Mouse (Mus musculus): Measurements from ENCODE around the gene Brca2. TPM values are rescaled to one million over a fixed set of nuclear protein-coding genes. Genes with fewer than 3 reads are reported as not detected.
"Not testable (repeated sequence)": the region's sequence is repeated elsewhere in the genome, so short reads cannot be mapped to it uniquely, and the experiment has no call there.

Brca2 gene
- 23.4 and 27.4 TPM in 2 replicates for polyA plus RNA-seq (2015; fragmentation: Nextera tagmentation; extraction: Ambion mirVana)

GRCm38 (mm10) chr5:150521937-150522866, at the start of gene Brca2:
Brca2 (plus strand) TSS chr5:150522630.
- peak within 1 kb of the TSS; percentile 88 for H3K27ac ChIP-seq (ENCODE audit: low read length)
- H3K4me1 ChIP-seq (replicated peaks; ENCODE audit: control insufficient read depth, insufficient read depth, low read length), result 0 out of 2 replicates have a peak, but pooled peaks cover 5% of the 10 kb centered on the region
- H3K4me2 ChIP-seq (ENCODE audit: low read depth, low read length), result peak within 1 kb of the TSS; percentile 77
- no peaks in the 10 kb centered on the region for H3K36me3 ChIP-seq (ENCODE audit: control insufficient read depth, insufficient read depth, low read length)
- peak; percentile 97 for ATAC-seq (ENCODE audit: low read depth)
- WGBS, result 4% methylated on average over 57 of the region's 63 CpGs
- peak within 1 kb of the TSS; percentile 90 for H3K4me3 ChIP-seq (ENCODE audit: low read length)
- H3K9me3 ChIP-seq (ENCODE audit: control insufficient read depth, low read length), result no peaks in the 10 kb centered on the region
- H3K27me3 ChIP-seq (ENCODE audit: control insufficient read depth, insufficient read depth, low read depth, low read length), result no peaks in the 10 kb centered on the region
- H3K9ac ChIP-seq (ENCODE audit: low read length), result peak within 1 kb of the TSS; percentile 95

- H3K36me3 ChIP-seq (ENCODE audit: control insufficient read depth, insufficient read depth, low read length), result 0 out of 2 replicates have a peak, but pooled peaks cover 3% of the 10 kb centered on the region
- WGBS, result 54% methylated on average over 4 of the region's 4 CpGs
- H3K4me3 ChIP-seq (ENCODE audit: low read length), result no peak overlapping the region
- no peak overlapping the region for H3K27ac ChIP-seq (ENCODE audit: low read length)
- H3K9ac ChIP-seq (ENCODE audit: low read length), result no peak overlapping the region
- H3K4me2 ChIP-seq (ENCODE audit: low read depth, low read length), result no peak overlapping the region
- no peaks in the 10 kb centered on the region for H3K27me3 ChIP-seq (ENCODE audit: control insufficient read depth, insufficient read depth, low read depth, low read length)
- H3K4me1 ChIP-seq (replicated peaks; ENCODE audit: control insufficient read depth, insufficient read depth, low read length), result no peaks in the 10 kb centered on the region
- ATAC-seq (ENCODE audit: low read depth), result no peak
- no peaks in the 10 kb centered on the region for H3K9me3 ChIP-seq (ENCODE audit: control insufficient read depth, low read length)
Measured at GRCm38 (mm10) chr5:150477364-150477763, 45.1 kb upstream of the Brca2 start.

GRCm38 (mm10) chr5:150478612-150479011, 43.8 kb upstream of the Brca2 start:
- Histone ChIP-seq H3K4me2 (ENCODE audit: low read depth, low read length) (no peak overlapping the region), H3K36me3 (ENCODE audit: control insufficient read depth, insufficient read depth, low read length) (0 out of 2 replicates have a peak, but pooled peaks cover 3% of the 10 kb centered on the region), H3K27me3 (ENCODE audit: control insufficient read depth, insufficient read depth, low read depth, low read length) (no peaks in the 10 kb centered on the region), H3K9me3 (ENCODE audit: control insufficient read depth, low read length) (no peaks in the 10 kb centered on the region), H3K4me3 (ENCODE audit: low read length) (no peak overlapping the region), H3K9ac (ENCODE audit: low read length) (no peak overlapping the region), H3K27ac (ENCODE audit: low read length) (peak overlapping the region; percentile 27; the same call in 1 of the 2 replicates), H3K4me1 (replicated peaks; ENCODE audit: control insufficient read depth, insufficient read depth, low read length) (no peaks in the 10 kb centered on the region)
- ATAC-seq (ENCODE audit: low read depth), result peak; percentile 47
- WGBS, result 59% methylated on average over 4 of the region's 4 CpGs

GRCm38 (mm10) chr5:150485198-150485597, 37.2 kb upstream of the Brca2 start:
- no peaks in the 10 kb centered on the region for H3K4me1 ChIP-seq (replicated peaks; ENCODE audit: control insufficient read depth, insufficient read depth, low read length)
- no peaks in the 10 kb centered on the region for H3K36me3 ChIP-seq (ENCODE audit: control insufficient read depth, insufficient read depth, low read length)
- ATAC-seq (ENCODE audit: low read depth), result peak; percentile 47; the same call in 1 of the 2 replicates
- H3K4me3 ChIP-seq (ENCODE audit: low read length), result no peak overlapping the region
- H3K27me3 ChIP-seq (ENCODE audit: control insufficient read depth, insufficient read depth, low read depth, low read length), result no peaks in the 10 kb centered on the region
- no peak overlapping the region for H3K9ac ChIP-seq (ENCODE audit: low read length)
- no peaks in the 10 kb centered on the region for H3K9me3 ChIP-seq (ENCODE audit: control insufficient read depth, low read length)
- no peak overlapping the region for H3K27ac ChIP-seq (ENCODE audit: low read length)
- WGBS, result 63% methylated on average over 3 of the region's 3 CpGs
- no peak overlapping the region for H3K4me2 ChIP-seq (ENCODE audit: low read depth, low read length)

- Histone ChIP-seq H3K36me3 (ENCODE audit: control insufficient read depth, insufficient read depth, low read length) (no peaks in the 10 kb centered on the region), H3K9me3 (ENCODE audit: control insufficient read depth, low read length) (no peaks in the 10 kb centered on the region), H3K27ac (ENCODE audit: low read length) (no peak overlapping the region), H3K9ac (ENCODE audit: low read length) (no peak overlapping the region), H3K4me2 (ENCODE audit: low read depth, low read length) (no peak overlapping the region), H3K4me1 (replicated peaks; ENCODE audit: control insufficient read depth, insufficient read depth, low read length) (no peaks in the 10 kb centered on the region), H3K4me3 (ENCODE audit: low read length) (no peak overlapping the region), H3K27me3 (ENCODE audit: control insufficient read depth, insufficient read depth, low read depth, low read length) (no peaks in the 10 kb centered on the region)
- no peak for ATAC-seq (ENCODE audit: low read depth)
- WGBS, result 64% methylated on average over 3 of the region's 3 CpGs
Measured at GRCm38 (mm10) chr5:150490285-150490684, 32.1 kb upstream of the Brca2 start.

GRCm38 (mm10) chr5:150490821-150491220, 31.6 kb upstream of the Brca2 start:
- Histone ChIP-seq H3K4me3 (ENCODE audit: low read length) (no peak overlapping the region), H3K27me3 (ENCODE audit: control insufficient read depth, insufficient read depth, low read depth, low read length) (no peaks in the 10 kb centered on the region), H3K4me2 (ENCODE audit: low read depth, low read length) (no peak overlapping the region), H3K4me1 (replicated peaks; ENCODE audit: control insufficient read depth, insufficient read depth, low read length) (no peaks in the 10 kb centered on the region), H3K9ac (ENCODE audit: low read length) (no peak overlapping the region), H3K36me3 (ENCODE audit: control insufficient read depth, insufficient read depth, low read length) (no peaks in the 10 kb centered on the region), H3K9me3 (ENCODE audit: control insufficient read depth, low read length) (no peaks in the 10 kb centered on the region), H3K27ac (ENCODE audit: low read length) (no peak overlapping the region)
- ATAC-seq (ENCODE audit: low read depth), result peak; percentile 78
- 50% methylated on average over 8 of the region's 8 CpGs for WGBS

GRCm38 (mm10) chr5:150491573-150492173, 30.8 kb upstream of the Brca2 start:
- WGBS, result 91% methylated on average over 4 of the region's 4 CpGs
- H3K27ac ChIP-seq (ENCODE audit: low read length); H3K9ac ChIP-seq (ENCODE audit: low read length); H3K4me3 ChIP-seq (ENCODE audit: low read length); ATAC-seq (ENCODE audit: low read depth); H3K36me3 ChIP-seq (ENCODE audit: control insufficient read depth, insufficient read depth, low read length); H3K9me3 ChIP-seq (ENCODE audit: control insufficient read depth, low read length); H3K4me1 ChIP-seq (replicated peaks; ENCODE audit: control insufficient read depth, insufficient read depth, low read length); H3K27me3 ChIP-seq (ENCODE audit: control insufficient read depth, insufficient read depth, low read depth, low read length); H3K4me2 ChIP-seq (ENCODE audit: low read depth, low read length): not testable (repeated sequence)

GRCm38 (mm10) chr5:150495792-150496191, 26.6 kb upstream of the Brca2 start:
- no peaks in the 10 kb centered on the region for H3K36me3 ChIP-seq (ENCODE audit: control insufficient read depth, insufficient read depth, low read length)
- WGBS, result 40% methylated on average over 6 of the region's 6 CpGs
- no peaks in the 10 kb centered on the region for H3K4me1 ChIP-seq (replicated peaks; ENCODE audit: control insufficient read depth, insufficient read depth, low read length)
- no peaks in the 10 kb centered on the region for H3K9me3 ChIP-seq (ENCODE audit: control insufficient read depth, low read length)
- H3K27ac ChIP-seq (ENCODE audit: low read length), result no peak overlapping the region
- H3K9ac ChIP-seq (ENCODE audit: low read length), result no peak overlapping the region
- no peaks in the 10 kb centered on the region for H3K27me3 ChIP-seq (ENCODE audit: control insufficient read depth, insufficient read depth, low read depth, low read length)
- no peak overlapping the region for H3K4me2 ChIP-seq (ENCODE audit: low read depth, low read length)
- ATAC-seq (ENCODE audit: low read depth), result no peak
- H3K4me3 ChIP-seq (ENCODE audit: low read length), result no peak overlapping the region

Measured in lung, embryonic 16.5 days (tissue).